Mouse (Mus musculus): Measurements from ENCODE around the gene Themis3.

- TF ChIP-seq POLR2A (IDR thresholded peaks at IDR 0.05; ENCODE audit: insufficient read depth, low read depth, low read length): no peak
- TF ChIP-seq CTCF (IDR thresholded peaks at IDR 0.05; ENCODE audit: insufficient read depth, low read depth, low read length): no peak
Measured at GRCm38 (mm10) chr17:66604931-66605330, 10.5 kb upstream of the Themis3 start.

Measured in olfactory bulb, adult 2 months (tissue).